Mouse (Mus musculus) yolk sac, embryonic 10.5 days (tissue): ENCODE data around the gene Cyp17a1.
A peak's percentile ranks its signal among the peaks of the same experiment; 100 is the strongest.

ENCODE experiments used
- DNase-seq: peaks from one replicate; pipeline ENCODE4 v3.0.0-alpha.2; 2017; ENCODE audit warnings: low spot score

Gene Cyp17a1

DNA sequence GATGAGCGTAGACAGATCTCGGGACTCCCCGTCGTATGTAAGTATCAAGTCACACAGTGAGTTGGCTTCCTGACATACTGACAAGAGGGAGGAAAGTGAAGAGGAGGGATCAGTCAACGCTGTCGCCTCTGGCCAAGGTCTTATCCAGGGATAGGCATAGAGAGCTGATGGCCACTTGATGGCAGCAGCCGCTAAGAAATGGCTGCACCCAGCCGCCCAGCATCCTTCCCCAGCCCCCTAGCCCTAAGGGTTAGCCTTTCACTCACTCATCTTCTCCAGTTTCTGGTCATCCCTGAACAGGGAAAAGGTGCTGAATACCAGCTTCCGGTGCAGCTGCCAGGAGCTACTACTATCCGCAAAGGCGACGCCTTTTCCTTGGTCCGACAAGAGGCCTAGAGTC is 2.3 kb downstream of the Cyp17a1 start:
- peak; percentile 60 for DNase-seq

DNA sequence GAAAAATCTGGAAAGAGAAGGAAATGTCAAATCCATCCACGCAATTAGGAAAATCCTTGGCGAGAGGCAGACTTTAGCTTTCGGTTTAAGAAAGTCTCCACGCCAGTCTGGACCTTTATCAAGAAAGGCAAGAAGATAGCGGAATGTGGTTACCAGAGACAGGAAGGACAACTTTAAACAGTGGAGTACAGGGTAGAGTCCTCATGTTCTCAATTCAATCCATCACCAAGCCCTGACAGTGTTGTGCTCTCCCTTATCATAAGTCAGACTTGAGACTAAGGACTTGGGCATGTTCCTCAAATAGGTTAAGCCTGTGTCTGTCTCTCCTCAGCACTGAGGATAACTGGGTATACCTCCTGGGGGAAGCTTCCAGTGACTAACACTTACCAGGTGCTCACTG is 3.2 kb downstream of the Cyp17a1 start:
- no peak for DNase-seq

DNA sequence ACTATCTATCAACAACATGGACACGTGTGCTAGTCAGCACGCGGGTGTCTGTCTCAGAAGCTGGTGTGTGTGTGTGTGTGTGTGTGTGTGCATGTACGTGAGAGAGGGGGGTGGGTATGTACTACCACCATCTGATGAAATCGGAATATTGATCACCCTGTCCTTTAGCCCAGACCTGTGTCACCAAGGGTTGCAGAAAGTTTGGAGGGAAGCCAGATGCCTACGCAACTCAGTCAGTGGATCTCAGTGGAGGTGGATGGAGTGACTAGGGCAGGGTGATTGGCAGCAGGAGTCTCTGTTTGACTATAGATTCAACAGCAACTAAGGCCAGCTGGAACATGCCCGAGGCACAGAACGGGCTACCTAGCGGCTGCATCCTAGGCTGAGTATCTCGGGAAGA is 4.7 kb downstream of the Cyp17a1 start:
- DNase-seq, result no peak

DNA sequence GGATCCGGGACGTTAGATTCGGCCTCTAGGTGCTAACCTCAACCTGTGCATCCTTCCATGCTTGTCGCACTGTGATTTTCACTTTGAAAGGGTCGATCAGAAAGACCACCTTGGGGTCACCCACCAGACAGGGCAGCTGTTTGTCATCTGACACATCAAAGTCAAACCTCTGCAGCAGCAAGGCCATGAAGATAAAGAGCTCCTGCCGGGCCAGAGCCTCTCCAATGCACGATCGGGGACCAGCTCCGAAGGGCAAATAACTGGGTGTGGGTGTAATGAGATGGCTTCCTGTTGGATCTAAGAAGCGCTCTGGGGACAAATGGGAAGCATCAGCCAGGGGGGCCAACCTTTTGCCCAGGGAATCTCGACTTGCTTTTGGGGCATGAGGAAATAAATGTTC is 5.7 kb downstream of the Cyp17a1 start:
- DNase-seq, result no peak

DNA sequence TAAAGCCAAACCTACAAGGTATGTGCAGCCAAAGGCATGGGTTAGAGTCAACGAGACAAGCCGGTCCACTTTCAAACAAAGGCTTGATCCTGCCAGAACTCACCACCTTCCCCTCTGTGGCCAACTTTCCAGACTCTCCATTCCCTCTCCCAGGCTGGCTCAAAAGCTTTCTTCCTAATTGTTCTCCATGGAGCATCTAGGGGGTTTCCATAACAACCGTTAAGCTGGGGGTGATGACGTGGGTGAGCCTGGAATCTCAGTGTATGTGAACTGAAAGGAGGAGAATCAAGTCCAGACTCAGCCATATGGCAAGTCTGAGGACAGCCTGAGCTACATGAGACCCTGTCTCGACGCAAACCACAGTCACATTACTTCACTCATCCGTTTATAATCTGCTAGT is 7.5 kb downstream of the Cyp17a1 start:
- DNase-seq, result no peak

DNA sequence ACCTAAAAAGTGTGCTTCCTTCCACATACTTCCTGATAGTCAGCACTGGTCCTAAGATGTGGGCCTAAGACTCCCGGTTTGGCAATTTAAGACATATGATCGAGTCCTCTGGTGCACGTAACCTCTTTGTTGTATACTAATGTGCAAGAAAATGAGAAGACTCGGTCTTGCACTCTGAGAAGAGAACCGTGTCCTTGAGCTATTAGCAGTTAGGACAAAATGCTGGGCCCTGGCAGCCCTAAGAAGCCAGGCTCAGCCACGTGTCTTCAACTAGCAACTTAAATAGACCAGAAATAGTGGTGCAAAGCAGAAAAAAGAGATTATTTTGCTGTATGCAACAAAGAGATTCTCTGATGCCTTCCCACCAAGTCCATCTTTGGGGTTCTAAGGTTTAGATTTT is 10.2 kb downstream of the Cyp17a1 start:
- no peak for DNase-seq

DNA sequence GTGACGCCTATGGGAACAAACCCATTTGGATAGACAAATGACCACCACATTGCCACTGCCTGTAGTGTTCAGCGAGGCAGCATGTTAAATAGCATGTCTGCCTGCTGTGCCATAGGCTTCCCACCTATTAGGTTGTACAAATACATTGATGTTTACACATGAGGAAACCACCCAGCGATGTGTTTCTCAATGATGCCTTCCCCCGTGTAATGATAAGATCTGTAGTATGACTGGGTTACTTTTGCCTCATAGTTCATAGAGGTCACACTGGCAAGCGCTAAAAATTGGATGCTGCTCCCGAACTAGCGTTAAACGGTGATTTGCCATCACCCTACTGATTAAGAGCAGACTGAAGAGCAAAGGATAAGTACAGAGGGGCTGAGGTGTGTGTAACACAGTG is 10.8 kb downstream of the Cyp17a1 start:
- no peak for DNase-seq

DNA sequence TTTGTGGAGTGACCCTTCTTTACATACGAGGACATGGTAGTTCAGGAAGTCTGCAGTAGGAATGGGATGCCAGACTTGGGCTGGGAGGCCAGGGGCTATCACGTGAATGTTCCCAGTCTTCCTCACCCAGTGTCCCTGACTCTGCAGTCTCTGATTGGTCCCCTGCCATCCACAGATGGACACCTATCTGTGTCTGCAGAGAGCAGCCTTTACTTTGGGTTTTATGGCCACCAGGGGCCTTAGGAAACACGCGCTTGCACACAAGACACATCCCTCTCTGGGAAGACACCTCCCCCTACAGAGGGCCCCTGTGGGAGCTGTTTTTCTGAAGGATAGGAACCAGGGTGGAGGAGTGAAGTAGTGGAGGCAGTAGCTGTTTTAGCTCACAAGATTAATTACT is 11.5 kb downstream of the Cyp17a1 start:
- no peak for DNase-seq

DNA sequence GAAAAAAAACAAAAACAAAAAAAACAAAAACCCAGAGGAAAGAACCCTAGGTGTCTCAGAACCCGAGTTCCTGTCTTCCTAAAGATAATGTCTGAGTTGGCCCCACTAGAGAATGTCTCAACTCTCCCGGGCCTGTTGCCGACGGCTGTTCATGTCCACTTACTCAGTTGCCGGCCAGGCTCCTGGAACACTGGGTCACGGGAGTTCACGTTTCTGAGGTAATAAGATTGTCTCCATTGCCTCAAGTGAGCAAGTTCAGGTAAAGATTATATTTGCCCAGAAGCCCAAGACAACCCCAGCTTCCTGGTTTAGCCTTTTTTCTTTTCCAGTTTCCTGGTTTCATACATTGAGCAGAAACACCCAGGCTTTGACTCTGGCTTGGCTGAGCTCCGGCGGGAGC is 14.1 kb downstream of the Cyp17a1 start:
- no peak for DNase-seq

DNA sequence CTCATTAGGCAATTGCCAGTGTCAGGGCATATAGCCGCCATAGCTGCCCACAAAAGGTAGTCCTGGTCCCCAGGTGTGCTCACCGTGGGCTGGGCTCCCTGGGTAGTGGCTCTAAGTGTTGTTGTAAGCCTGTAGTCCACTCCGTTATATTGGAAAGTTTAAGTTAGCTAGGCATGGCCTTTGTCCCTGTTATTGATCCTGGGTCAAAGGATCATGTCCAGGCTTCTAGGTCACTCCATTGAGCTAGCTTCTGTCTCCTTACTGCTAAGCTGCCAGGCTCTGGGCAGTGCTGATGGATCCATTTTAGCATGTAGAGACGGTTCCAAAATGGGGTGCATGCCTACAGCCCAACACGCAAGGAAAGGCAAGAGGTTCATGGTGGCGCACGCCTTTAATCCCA is 14.6 kb downstream of the Cyp17a1 start:
- DNase-seq, result no peak

DNA sequence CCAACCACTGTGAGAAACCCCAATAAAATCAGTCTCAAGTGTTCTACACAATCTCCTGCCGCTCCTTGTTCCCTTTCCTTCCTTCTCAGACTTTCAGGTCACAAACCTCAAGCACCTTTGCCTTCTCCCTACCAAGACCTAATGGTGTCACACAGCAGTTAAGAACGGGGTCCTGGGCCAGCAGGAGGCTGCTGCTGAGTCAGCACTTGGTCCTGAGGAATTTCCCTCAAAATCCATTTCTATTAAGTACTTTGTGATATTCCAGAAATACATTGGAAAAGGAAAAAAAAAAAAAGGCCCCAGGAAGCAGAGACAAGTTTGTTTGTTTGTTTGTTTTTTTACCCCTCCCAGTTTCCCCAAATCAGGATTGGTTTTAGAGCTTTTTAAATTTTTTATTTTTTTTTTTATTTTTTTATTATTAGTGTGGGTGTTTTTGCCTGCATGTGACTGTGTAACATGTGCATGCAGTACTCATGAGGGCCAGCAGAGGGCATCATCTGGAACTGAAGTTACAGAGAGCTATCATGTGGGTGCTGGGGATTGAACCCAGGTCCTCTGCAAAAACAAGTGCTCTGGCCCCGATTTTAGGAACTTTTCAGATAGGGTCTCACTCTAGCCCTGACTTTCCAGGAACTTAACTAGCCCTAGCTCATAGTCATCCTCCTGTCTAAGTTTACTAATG is 15.5 kb downstream of the Cyp17a1 start:
- DNase-seq, result no peak

DNA sequence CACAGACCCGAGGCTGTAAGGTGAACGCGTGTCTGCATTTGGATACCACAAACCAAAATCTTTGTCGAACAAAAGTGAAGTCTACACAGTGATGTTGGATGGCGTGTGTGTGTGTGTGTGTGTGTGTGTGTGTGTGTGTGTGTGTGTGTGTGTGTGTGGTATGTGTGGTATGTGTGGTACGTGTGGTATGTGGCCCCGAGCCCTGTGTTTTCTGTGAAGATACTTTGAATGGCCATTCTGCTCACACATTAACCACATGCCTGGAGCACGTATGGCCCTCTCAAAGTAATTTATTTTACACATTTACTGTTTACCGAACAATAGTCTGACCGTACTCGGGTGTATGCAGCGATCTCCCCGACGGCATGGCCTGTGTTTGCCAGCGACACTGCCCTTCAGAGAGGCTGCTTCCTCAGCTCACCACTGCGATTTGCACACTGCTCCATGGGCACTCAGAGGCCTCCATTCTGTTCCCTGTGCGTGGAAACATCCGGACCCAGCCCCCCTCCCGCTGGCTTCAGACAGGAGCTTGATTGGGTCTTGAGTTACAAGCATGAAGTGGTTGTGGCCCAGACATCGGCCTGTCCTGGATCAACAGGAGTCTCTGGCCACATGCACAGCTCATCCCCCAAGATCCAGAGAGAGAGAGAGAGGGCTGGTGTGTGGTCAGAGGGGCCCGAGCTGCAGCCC is 16.7 kb downstream of the Cyp17a1 start:
- no peak for DNase-seq

DNA sequence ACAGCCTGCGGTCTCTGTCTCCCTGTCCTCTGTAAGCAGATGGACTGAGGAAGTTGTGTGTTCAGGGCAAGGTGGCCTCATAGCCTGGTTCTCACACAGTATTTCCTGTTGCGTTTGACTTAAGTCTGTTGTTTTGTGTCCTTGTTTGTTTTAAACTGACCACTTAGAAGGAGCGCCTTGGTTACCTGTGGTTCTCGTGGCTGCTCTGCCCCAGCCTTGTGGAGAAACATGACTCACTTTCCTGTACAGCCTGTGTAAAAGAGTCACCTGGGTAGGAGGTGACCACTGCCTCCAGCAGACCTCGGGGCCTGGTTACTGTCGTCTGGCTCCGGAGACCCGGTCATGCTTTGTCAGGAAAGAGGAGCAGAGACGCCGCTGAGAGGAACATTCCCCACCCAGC is 17.3 kb downstream of the Cyp17a1 start:
- DNase-seq, result no peak

DNA sequence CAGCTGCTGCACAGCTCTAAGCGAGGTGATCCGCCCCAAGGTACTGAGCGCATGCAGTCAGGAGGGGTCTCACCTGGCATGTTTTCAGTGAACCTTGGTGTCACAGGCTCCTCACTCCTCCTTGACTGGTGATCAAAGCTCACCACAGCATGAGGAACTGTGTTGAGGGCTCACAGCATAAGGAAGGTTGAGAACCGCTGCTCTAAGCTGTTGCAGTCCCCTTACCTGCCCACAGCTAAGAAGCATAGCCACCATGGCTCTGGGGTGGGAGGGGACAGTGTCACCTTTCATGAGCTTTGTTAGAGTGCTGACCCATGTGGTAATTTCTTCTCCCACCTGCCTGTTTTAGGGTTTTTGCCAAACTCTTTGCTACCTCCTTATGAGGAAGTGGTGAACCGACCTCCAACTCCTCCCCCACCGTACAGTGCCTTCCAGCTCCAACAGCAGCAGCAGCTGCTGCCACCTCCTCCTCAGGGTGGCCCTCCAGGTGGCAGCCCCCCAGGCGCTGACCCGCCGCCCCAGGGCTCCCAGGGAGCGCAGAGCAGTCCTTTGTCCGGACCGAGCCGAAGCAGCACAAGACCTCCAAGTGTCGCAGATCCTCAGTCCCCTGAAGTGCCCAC is 19.2 kb downstream of the Cyp17a1 start:
- no peak for DNase-seq

DNA sequence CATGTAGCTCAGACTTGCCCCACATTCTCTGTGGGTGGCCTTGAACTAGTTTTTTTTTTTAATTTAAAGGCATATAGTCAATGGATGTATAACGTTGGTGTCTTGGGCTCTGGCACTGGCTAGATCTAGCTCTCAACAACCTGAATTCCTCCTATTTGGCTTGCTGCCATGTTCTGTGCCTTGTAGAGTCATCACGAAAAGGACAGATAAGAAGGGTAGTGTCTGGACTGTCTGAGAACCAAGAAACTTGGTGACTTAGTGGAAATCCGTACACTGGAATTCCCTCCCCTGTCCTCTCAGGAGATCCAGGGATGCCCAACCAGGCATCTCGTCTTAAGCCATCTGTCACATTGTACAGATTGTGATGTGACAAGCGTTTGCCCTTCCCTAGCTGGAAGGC is 19.8 kb downstream of the Cyp17a1 start:
- DNase-seq, result no peak

DNA sequence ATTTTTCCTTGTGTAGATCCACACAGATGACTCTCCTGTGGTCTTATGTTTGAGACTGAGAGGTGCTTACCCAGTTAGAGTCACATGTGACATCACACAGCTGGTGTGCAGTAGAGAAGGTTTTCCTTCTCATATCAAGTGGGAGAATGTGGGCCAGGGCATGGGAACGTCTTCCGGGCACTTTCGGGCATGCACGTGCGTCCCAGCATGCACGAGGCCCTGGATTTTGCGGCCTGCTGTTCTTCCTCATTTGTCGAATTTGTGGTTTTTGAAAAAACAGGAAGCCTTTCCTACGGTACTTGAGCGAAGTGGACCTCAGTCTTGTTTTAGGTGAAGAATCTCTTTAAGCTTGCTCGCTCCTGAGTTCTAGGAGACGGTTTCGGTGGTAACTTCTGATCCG is 24.4 kb downstream of the Cyp17a1 start:
- no peak for DNase-seq

DNA sequence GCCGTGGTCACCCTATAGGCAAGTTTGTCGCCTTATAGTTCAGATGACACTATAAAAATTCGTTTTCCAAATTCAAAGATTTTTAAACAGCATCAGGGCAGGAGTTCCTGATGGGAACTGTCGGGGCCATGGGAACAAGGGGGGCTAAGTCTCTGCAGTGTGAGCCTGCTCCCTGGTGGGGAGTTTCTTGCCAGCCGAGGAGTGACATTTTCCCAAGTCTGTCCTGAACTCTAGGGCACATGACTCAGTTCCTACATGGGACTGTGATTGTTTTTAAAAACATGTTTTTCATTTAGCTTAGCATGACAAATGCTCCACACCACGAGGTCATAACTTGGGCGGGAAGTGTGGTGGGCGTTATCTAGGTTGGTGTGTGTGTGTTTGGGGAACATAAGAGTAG is 25.1 kb downstream of the Cyp17a1 start:
- DNase-seq, result no peak

DNA sequence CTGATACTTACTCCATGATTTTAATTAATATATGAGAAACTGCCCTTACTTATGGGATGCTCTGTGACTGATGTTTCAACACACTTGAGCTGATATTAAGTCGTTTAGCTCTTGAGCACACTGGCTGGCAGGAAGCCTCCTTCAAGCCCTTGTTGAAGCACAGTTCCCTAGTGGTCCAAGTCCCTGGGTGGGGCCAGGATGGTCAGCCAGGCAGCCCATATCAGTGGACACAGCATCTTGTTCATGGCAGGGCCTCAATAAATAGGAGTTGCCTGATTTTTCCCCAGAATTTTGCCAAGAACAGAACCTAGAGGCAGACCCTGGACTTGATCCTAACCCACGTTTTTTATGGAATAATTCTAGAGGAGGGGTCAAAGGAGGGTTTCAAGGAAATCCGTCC is 25.7 kb downstream of the Cyp17a1 start:
- DNase-seq, result no peak

DNA sequence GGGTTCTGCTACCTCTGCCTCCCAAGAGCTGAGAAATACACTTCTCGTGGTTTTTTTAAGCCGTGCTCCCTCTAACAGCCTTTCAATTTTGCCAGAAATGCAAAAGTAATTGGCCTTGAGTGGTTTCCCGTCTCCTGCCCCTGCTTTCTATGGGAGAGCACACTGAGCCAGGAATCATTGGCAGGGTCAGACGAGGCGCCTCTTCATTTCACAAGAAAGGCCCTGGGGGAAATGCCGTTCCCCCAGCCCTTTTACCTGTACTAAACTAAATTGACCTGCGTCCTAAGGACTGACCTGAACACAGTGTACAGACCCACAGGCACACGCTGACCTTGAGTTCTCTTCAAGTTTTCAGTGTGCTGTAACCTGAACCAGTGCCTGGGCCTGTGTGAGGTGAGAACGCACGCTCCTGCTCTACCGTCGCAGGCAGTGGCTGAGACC is 26.9 kb downstream of the Cyp17a1 start:
- no peak for DNase-seq

DNA sequence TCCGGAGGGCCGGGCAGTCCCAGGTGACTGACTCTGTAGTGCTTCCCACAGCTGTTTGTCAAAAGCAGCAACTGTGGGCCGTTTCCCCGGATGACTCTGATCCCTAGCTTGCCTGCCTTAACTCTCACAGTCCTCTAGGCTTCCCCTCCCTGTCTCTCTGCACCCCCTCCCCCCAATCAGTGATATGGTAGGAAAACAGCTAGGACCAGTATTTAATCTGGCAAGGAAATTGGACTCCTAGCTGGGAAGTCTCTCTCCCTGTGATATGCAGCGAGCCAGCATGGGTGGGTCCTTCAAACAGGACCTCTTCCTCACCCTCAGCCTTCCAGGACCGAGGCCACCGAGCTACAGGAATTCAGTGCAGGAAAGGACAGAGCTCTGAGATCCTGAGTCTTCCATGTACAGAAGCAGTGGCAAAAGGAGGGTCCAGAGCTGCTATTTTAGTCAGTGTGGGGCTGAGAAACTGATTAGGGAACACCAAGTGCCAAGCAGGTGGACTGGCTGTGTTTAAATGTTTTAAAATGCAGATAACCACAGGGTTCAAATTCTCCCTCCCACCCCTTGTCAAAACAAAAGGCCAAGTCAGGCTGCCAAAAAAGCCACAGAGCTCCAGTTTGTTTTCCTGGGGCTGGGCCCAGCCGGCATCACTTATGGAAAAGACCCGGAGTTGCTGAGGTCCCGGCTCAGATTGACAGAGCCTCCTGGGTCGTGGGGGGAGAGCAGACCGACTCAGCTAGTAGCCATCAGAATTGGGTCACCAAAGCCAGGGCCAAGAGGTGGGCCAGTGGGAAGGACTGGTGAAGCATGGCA is 28.0 kb downstream of the Cyp17a1 start:
- no peak for DNase-seq

DNA sequence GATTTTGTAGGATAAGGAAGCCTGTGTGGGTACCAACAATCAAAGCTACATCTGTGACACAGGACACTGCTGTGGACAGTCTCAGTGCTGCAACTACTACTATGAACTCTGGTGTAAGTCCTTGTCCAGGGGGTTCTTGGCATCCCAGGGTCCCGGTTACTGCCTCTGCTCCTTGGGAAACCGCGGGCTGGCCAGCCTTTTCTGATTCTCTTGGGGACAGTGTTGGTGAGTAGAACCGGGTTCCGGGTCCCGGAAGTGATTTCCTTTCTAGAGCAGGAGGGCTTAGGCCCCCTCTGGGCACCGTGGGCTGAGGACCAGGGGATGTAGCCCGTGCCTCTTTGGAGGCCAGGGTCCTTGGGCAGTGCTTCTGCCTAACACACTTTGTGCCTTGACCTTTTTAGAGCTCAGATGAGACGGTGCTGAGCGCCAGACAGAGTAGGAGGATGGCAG is 28.6 kb downstream of the Cyp17a1 start:
- no peak for DNase-seq

DNA sequence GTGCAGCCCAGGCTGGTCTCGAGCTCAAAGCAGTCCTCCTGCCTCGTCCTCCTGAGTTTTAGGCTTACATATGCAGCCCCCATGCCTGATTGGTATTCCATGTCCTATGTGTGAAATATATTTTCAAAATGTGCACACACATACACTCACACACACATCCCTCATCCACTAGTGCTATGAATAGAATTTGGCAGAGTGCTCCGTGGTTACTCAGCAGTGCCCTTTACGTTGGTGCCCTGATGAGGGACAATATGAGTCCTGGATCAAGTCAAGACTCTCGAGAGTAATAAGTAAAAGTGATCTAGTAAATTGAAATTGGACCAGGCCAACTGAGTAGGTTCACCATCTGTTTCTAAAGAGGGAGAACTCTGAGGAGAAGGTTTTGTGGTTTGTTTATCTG is 29.7 kb downstream of the Cyp17a1 start:
- DNase-seq, result no peak
